Mouse (Mus musculus) C2C12 (cell line): ENCODE measurements around the gene Brms1. TPM values are rescaled to one million over a fixed set of nuclear protein-coding genes. Genes with fewer than 3 reads are reported as not detected.

Experiments used
- H3K27me3 ChIP-seq: one replicate; pipeline ENCODE4 v1.6.1; 2011; ENCODE audit not compliant: control insufficient read depth, insufficient read depth, insufficient read length
- H3K36me3 ChIP-seq: one replicate; pipeline ENCODE4 v1.6.1; 2011; ENCODE audit not compliant: control insufficient read depth, insufficient read depth
- H3K4me3 ChIP-seq: one replicate; pipeline ENCODE4 v1.5.1; 2011; ENCODE audit warnings: mild to moderate bottlenecking, control low read depth; ENCODE audit not compliant: poor library complexity, insufficient read depth, severe bottlenecking
- H3K79me2 ChIP-seq: one replicate; pipeline ENCODE4 v1.6.1; 2011; ENCODE audit not compliant: control insufficient read depth, insufficient read depth
- H3K79me3 ChIP-seq: one replicate; pipeline ENCODE4 v1.6.1; 2011; ENCODE audit warnings: low read depth, control low read depth
- H3ac ChIP-seq: one replicate; pipeline ENCODE3; 2011; ENCODE audit warnings: low read depth; ENCODE audit not compliant: control insufficient read depth, insufficient read length
- CEBPB ChIP-seq: IDR thresholded peaks from one replicate; pipeline ENCODE4 v1.6.1; 2011; ENCODE audit warnings: low read depth, mild to moderate bottlenecking, control low read depth, moderate library complexity
- CTCF ChIP-seq: IDR thresholded peaks from one replicate; pipeline ENCODE4 v1.5.1; 2011; ENCODE audit not compliant: control insufficient read depth, insufficient read depth, insufficient read length
- FOSL1 ChIP-seq: IDR thresholded peaks from one replicate; pipeline ENCODE4 v1.8.0; 2011; ENCODE audit warnings: mild to moderate bottlenecking, low read length; ENCODE audit not compliant: poor library complexity, insufficient read depth, severe bottlenecking
- MAX ChIP-seq: IDR thresholded peaks from one replicate; pipeline ENCODE4 v1.6.1; 2011; ENCODE audit warnings: mild to moderate bottlenecking, control low read depth
- MYOD1 ChIP-seq: IDR thresholded peaks from one replicate; pipeline ENCODE4 v1.6.1; 2011; ENCODE audit warnings: low read depth; ENCODE audit not compliant: control insufficient read depth, insufficient read length
- MYOG ChIP-seq: IDR thresholded peaks from one replicate; pipeline ENCODE4 v1.6.1; 2011; ENCODE audit not compliant: control insufficient read depth, insufficient read length; ENCODE audit errors: extremely low read depth
- USF1 ChIP-seq: IDR thresholded peaks from one replicate; pipeline ENCODE4 v1.6.1; 2011; ENCODE audit warnings: low read depth, mild to moderate bottlenecking, control low read depth, moderate library complexity
- polyA plus RNA-seq: library from polyadenylated mRNA; unstranded; fragments of >200 nt; fragmentation: generic; extraction: Trizol; gene quantifications from one replicate; pipeline ENCODE4 v1.2.1, GENCODE M21; 2012; ENCODE audit warnings: missing spikeins

Gene Brms1
- polyA plus RNA-seq, 1 experiment, result 55.3 TPM

GRCm38 (mm10) chr19:5016782-5017181 is 24.4 kb upstream of the Brms1 start:
- Histone ChIP-seq H3K36me3 (no peaks in the 10 kb centered on the region), H3K4me3 (no peak overlapping the region)
- peak; percentile 43 for TF ChIP-seq USF1
- TF ChIP-seq MYOD1, result no peak
- peak; percentile 77 for TF ChIP-seq MAX
- peak; percentile 56 for TF ChIP-seq CTCF
- peak; percentile 10 for TF ChIP-seq CEBPB

GRCm38 (mm10) chr19:5017611-5018010 is 23.5 kb upstream of the Brms1 start:
- Histone ChIP-seq H3K4me3 (no peak overlapping the region), H3ac (peak overlapping the region; percentile 28)
- TF ChIP-seq MYOD1 (peak; percentile 89), FOSL1 (peak; percentile 79), MYOG (no peak), MAX (peak; percentile 64), CTCF (no peak), USF1 (no peak)

More at GRCm38 (mm10) chr19:5016782-5017181, 24.4 kb upstream of the Brms1 start:
- H3ac ChIP-seq, result no peak overlapping the region
- H3K79me3 ChIP-seq, result no peaks in the 10 kb centered on the region
- H3K27me3 ChIP-seq, result no peaks in the 10 kb centered on the region
- no peaks in the 10 kb centered on the region for H3K79me2 ChIP-seq

GRCm38 (mm10) chr19:5018191-5018590 is 23.0 kb upstream of the Brms1 start:
- Histone ChIP-seq H3K27me3 (no peaks in the 10 kb centered on the region), H3K4me3 (no peak overlapping the region), H3ac (peak overlapping the region; percentile 40), H3K79me2 (no peaks in the 10 kb centered on the region), H3K79me3 (no peaks in the 10 kb centered on the region), H3K36me3 (no peaks in the 10 kb centered on the region)
- TF ChIP-seq CTCF (no peak), MYOD1 (peak; percentile 39), MAX (no peak), CEBPB (no peak), USF1 (no peak), FOSL1 (peak; percentile 46), MYOG (no peak)

More at GRCm38 (mm10) chr19:5017611-5018010, 23.5 kb upstream of the Brms1 start:
- Histone ChIP-seq H3K79me3 (no peaks in the 10 kb centered on the region), H3K27me3 (no peaks in the 10 kb centered on the region), H3K79me2 (no peaks in the 10 kb centered on the region), H3K36me3 (no peaks in the 10 kb centered on the region)

- Histone ChIP-seq H3K79me3 (peaks cover 8% of the 10 kb centered on the region), H3K79me2 (peaks cover 20% of the 10 kb centered on the region), H3ac (no peak overlapping the region), H3K27me3 (no peaks in the 10 kb centered on the region), H3K36me3 (no peaks in the 10 kb centered on the region), H3K4me3 (no peak overlapping the region)
- TF ChIP-seq MAX (no peak), MYOD1 (peak; percentile 59), USF1 (no peak), MYOG (no peak)
Measured at GRCm38 (mm10) chr19:5021416-5021815, 19.7 kb upstream of the Brms1 start.

- H3K79me2 ChIP-seq, result peaks cover 20% of the 10 kb centered on the region
- peaks cover 9% of the 10 kb centered on the region for H3K79me3 ChIP-seq
- TF ChIP-seq MYOD1 (no peak), MAX (peak; percentile 80)
- H3K4me3 ChIP-seq, result peak within 1 kb of the TSS; percentile 52
- H3K27me3 ChIP-seq, result no peaks in the 10 kb centered on the region
- peak within 1 kb of the TSS; percentile 81 for H3ac ChIP-seq
- peaks cover 17% of the 10 kb centered on the region for H3K36me3 ChIP-seq
Measured at GRCm38 (mm10) chr19:5023621-5024479, 17.3 kb upstream of the Brms1 start, which contains the start of gene Slc29a2. Gene Slc29a2, plus strand, starts transcription at chr19:5023860.

GRCm38 (mm10) chr19:5026111-5026510 is 15.0 kb upstream of the Brms1 start:
- Histone ChIP-seq H3K79me3 (peaks cover 9% of the 10 kb centered on the region), H3K79me2 (peaks cover 20% of the 10 kb centered on the region), H3K4me3 (no peak overlapping the region), H3ac (no peak overlapping the region), H3K27me3 (no peaks in the 10 kb centered on the region), H3K36me3 (peaks cover 21% of the 10 kb centered on the region)
- TF ChIP-seq CTCF (no peak), FOSL1 (no peak), MYOG (no peak), USF1 (no peak), MYOD1 (no peak), MAX (no peak)
